Mouse (Mus musculus) ES-Bruce4 (cell line): Measurements from ENCODE around the gene Rpl27.

Source experiments
- CTCF ChIP-seq: IDR thresholded peaks from one replicate; pipeline ENCODE4 v1.8.1; 2011; ENCODE audit warnings: low read depth, low read length
- EP300 ChIP-seq: IDR thresholded peaks from 2 replicates; pipeline ENCODE4 v1.6.1; 2011; ENCODE audit warnings: low read depth, low read length; ENCODE audit not compliant: insufficient read depth
- POLR2A ChIP-seq: IDR thresholded peaks from one replicate; pipeline ENCODE4 v1.8.1; 2011; ENCODE audit warnings: low read length; ENCODE audit not compliant: insufficient read depth

GRCm38 (mm10) chr11:101450394-101450793, 8.3 kb downstream of the Rpl27 start:
- TF ChIP-seq CTCF: peak; percentile 59
- TF ChIP-seq POLR2A: no peak
- TF ChIP-seq EP300: no peak
